Mouse (Mus musculus) kidney, adult 18-20 months (tissue): ENCODE measurements around the gene D10Wsu102e.
"Not testable (repeated sequence)": the region's sequence is repeated elsewhere in the genome, so short reads cannot be mapped to it uniquely, and the experiment has no call there.

Experiments
- DNase-seq: peaks from one replicate; pipeline ENCODE4 v3.0.0; 2021

The D10Wsu102e gene

DNA sequence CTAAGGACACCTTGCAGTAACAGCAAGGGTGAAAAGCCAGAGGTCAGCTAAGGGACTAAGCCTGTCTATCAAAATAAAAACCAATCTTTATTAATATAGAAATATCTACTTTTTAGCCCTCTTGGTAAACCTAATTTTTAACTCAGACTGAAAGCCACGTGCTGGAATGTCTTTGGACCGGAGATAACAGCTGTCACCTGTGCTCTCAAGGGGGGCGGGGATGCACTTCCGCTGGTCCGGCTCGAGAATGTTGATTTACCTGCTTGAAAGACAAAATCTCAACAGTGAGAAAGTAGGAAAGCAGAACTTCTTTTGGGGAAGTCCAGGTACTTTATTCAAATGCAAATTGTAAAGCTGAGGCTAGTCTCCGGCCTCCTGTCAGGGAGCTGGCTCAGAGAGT is 40.9 kb downstream of the D10Wsu102e start:
- DNase-seq = not testable (repeated sequence)

DNA sequence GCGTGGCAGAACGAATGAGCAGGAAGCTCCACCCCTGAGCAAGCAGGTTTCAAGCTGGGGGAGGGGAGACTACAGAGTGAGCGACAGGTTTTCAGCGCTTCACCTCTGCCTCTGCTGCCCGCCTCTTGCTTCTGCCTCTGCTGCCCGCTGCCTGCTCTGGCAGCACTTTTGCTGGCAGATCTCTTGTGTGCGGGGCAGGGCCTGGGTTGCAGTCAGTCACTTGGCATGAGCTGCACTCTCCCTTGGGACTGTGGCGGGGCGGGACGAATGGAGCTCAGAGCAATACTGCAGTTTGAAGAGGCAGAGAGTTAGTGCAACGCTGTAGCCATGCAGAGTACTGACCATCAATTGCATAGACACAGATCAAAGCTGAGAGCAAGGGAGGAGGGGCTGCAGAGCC is 45.0 kb downstream of the D10Wsu102e start:
- DNase-seq = no peak

DNA sequence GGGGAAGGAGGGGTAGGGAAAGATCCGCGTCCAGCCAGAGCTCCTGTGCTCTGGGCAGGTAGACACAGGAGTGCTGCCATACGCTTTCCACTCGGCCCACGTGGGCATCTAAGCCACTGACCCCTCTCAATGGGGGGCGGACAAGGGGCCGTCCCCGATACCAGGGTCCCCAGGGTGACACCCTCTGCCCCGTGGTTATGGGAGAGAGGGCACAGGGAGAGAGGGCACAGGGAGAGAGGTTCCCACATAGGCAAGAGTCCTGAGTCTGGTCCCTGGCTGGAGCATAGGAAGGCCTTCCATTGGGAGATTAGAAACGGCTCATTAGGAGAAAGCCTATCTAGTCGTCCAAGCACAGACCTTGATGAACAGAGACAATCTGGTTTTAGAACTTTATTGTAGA is 45.7 kb downstream of the D10Wsu102e start:
- no peak for DNase-seq

DNA sequence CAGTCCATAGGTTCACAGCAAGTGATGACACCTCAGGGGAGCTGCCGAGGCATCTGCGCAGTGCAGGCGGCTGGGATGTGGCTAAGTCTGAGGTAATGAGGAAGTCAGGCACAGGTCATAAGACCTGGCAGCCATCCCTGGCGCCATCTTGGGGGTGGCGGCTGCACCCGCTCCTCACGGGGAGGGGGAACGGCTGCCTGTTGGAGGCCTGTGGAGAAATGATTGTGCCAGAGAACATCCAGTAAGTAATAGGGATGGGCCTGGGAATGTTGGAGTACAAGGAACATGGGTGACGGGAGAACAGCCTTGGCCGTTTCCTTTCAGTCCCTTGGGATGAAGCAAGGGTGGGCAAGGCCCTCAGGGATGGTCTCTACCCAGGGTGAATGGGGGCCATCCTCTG is 47.1 kb downstream of the D10Wsu102e start:
- DNase-seq = no peak

DNA sequence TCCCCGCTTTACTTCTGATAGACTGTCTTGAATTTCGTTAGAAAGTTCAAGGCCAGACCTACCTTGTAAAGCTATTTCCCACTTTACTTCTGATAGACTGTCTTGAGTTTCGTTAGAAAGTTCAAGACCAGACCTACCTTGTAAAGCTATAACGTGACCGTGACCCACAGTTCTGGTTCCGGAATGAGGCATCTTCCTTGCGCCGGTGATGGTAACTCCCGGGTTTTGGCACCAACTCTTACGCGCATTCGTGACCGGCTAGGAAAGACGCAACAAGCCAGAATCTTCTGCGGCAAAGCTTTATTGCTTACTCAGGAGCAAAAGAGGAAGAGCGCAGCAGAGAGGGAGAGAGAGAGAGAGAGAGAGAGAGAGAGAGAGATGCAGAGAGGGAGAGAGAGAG is 58.4 kb downstream of the D10Wsu102e start:
- not testable (repeated sequence) for DNase-seq

DNA sequence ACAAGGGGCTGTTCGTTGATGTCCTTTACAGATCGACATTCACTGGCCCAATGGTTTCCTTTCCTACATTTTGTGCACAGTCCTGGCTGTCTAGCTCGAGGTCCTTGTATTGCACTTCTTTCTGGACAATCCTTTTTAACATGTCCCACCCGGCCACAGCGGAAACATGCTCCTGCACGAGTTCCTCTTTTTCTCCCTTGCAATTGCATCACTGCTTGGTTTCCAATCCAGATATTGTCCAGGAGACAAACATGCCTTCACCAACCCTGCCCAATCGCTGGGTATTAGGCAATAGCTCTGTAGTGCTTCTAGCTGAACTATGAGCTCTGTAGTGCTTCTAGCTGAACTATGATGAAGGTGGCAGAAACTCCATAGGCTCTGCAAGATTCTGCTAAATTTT is 88.6 kb downstream of the D10Wsu102e start:
- no peak for DNase-seq

DNA sequence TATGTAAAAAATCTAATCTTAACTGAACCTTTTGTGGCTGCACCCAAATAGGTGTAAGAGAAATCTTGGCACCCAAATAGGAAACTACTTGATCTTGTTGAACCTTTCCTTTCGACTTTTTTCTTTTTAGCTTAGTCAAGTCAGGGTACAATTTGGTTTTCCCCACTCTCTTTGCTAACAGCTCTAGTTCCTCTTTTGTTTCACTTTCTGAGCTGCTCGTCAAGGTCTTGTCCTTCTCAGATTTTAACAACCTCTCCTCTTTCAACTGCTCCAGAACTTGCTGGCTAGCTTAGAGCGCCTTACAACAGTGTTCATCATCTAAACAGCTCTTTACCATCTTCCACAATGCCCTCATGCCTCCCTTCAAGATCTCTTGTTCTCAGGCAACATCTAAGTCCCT is 97.5 kb downstream of the D10Wsu102e start:
- DNase-seq = no peak

DNA sequence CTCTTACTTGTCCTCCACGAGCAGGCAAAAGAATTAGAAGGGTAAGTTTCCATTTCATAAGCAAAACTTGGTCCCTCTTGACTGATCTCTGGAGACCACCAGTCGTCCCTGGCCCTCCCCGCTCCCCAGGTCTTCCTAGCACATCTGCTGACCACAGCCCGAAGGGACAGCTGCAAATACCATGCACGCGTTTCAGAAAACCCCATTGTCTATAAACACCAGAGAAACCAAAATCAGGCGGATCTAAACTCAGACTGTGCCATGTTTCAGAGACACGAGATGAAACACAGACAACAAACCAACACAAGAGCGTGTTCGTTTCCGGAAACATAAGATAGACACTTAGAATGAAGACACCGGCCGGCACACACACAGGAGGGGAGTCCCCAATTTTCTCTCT is 115.2 kb downstream of the D10Wsu102e start:
- no peak for DNase-seq

DNA sequence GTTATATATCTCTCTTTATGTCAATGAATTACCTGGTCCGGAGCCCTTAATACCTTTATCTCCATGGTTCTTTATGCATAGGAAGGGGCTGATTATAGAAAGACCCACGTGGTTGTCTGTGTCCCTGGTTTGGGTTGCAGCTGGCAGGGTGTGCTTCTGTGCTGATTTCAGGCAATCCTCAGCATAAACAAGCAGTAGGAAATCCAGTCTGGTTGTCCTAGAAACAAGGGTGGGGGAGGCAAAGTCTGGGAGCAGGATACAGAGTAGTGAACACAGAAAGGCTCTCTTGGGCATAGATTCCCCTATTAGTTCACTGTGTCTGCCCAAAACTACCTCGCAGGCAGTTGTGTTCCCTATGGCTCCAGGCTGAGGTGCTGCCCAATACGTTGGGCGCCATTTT is 117.3 kb downstream of the D10Wsu102e start:
- no peak for DNase-seq

DNA sequence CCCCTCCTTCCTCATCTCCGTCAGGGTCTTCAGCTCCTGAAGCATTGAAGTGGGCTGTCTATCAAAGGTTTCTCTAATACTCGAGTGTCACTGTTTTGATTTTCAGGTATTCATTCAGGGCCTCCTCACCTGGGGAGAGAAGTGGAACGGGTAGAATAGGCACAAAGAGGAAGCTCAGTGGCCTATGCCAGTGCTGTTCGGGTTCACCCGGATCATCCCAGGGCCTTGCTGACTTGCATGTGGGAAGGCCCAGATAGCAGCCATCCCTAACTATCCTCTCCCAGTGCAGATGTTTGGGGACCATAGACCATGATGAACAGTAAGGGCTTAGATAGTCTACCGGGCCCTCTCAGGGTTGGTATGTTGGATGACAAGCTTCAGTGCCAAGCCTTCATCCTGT is 130.5 kb downstream of the D10Wsu102e start:
- no peak for DNase-seq

DNA sequence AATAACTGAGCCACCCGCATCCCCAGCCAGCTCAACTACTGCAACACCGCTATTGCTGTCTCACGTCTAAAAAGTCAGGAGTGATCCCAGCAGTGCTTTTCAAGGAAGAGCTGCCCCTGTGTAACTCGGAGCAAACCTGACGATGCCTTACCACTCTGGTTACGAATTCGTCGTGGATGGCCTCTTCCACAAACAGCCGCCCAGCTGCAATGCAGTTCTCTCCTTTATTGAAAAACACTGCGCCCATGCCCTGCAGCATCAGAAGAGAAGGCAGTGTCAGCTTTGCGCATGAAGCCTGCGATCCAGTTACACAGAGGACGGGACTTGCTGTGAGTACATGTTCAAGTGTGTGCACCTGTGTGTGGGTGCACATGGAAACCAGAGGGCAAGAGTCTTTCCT is 137.3 kb downstream of the D10Wsu102e start:
- no peak for DNase-seq

DNA sequence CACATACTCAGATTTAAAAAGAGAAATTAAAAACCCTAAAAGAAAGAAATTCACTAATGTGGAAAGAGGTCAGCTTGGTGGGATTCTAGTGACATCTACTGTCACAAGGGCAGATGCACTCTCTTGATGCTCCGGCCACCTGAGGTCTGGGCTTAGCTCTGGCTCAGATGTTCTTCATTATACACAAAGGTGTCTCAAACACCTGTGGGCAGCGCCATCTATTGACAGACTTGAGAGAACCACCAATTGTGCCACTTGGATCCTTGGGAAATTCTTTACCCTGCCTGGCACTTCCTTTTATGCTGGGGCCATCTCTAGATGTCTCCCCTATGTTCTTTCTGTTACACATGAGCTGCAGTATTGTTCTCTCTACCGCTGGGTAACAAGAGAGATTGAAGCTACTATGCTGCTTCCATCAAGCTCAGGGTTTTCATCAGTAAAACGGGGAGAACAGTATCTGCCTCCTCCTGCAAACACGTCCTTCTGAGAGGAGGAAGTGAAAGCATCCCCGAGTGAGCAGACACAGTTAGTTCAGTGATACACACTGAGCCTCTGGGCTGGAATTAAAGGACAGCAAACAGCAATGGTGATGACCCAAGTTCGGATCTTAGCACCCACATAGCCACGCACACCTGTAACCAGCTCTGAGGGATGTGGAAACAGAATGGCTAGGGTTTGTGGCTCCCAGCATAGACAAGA is 149.1 kb downstream of the D10Wsu102e start:
- peak; percentile 37 for DNase-seq

DNA sequence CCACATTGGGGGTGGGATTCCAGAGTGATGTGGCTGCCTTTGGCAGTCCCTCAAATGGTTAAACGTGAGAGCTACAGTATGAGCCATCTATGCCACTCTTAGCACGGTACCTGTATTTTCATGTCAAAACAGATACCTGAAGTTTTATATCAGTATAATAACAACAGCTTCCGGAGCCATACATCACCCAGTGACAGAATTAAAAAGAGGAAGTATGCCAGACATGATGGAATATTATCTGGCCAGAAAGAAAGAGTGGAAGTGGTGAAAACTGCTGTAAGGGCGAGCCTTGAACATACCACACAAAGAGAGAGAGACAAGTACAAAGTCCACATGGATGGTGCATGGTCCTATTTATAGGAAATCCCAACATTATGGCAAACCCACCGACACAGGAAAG is 151.3 kb downstream of the D10Wsu102e start:
- DNase-seq = no peak

DNA sequence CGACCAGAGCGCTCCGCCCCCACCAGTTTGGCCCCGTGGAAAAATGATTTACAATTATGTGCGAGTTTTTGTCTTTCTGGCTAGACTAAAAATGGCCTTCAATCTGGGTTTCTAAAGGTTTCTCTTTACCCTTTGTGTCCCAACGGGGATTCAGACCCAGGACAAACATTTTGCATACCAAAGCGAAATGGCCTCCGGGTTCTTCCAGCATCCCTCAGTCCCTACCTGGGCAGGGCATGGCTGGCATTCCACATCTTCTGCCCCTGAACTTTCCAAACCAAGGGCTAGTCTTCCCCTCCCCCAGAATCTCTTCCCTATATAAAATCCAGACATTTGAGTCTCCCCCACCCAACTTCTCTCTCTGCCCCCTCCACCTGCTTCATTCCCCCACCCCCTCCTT is 153.7 kb downstream of the D10Wsu102e start:
- DNase-seq = no peak

DNA sequence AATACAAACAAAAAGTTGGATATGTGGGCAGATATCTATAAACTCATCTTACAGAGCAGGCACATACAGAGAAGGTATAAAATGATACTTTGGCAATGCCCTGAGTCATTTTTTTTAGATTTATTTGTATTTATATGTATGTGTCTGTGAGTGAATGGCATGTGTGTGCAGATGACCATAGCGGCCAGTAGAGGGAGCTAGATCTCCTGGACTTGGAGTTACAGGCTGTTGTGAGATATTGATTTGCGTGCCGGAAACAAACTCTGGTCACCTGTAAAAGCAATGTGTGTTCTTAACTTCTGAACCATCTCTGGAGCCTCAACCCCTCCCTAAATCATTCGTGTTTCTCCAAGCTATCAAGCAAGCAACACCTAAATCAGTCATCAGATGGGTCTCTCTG is 161.0 kb downstream of the D10Wsu102e start:
- no peak for DNase-seq

DNA sequence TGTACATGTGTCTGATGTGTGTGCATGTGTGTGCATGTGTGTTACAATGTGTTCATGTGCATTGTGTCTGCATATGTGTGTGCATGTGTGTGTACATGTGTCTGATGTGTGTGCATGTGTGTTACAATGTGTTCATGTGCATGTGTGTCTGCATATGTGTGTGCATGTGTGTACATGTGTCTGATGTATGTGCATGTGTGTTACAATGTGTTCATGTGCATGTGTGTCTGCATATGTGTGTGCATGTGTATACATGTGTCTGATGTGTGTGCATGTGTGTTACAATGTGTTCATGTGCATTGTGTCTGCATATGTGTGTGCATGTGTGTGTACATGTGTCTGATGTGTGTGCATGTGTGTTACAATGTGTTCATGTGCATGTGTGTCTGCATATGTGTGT is 164.2 kb downstream of the D10Wsu102e start:
- DNase-seq = not testable (repeated sequence)

DNA sequence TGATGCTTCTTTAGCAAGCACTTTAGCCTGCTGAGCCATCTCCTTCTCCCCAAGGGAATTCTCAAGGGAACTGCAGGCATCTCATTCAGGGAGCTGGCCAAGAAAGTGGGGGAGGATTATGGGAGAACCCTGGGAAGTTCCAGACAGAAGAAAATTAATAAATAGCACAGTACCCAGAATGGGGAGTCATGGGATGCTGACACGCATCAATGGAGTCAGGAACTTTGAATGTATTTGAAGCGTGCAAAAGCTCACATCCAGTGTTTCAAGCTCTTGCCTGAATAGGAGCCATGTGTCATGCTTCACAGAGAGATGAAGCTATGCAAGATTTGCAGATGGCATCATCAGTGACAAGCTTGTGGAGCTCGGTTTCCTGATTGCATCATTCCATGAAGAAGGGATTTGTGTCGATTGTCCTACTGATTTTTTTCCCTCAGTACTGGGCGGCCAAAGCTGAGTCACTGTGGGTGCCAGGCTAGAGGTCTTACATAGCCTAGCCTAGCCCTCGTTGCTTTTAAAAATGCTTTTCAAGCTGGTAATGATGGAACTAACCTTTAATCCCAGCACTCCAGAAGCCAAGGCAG is 170.5 kb downstream of the D10Wsu102e start:
- no peak for DNase-seq

DNA sequence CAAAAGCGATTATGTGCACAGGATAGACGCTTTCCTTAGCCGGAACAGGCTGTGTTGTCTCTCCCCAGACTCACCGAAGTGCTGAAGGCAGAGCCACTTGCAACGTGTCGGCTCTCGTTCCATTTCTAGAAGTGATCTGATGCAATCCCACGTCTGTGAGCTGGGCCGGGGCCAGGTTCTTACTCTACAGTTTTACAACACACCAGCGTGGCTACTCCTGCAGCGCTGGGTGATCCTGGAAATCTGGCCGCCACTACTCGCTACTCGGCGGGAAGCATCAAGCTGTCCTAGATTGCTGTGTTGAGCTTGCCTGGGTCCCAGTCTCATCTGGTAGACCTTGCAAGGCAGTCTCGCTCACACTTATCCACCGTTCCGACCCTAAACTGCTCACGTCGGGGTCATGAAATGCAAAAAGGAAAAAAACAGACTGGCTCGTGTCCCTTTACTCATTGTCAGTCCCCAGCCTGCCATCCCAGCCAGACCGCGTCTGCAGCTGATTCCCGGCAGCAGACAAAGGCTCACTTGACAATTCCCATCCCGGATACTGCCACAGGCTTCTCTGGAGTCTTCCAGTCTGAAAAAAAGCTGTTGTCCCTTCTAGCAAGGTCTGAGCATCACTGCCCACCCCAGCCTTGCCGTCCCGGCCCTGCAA is 173.4 kb downstream of the D10Wsu102e start:
- peak; percentile 6 for DNase-seq

DNA sequence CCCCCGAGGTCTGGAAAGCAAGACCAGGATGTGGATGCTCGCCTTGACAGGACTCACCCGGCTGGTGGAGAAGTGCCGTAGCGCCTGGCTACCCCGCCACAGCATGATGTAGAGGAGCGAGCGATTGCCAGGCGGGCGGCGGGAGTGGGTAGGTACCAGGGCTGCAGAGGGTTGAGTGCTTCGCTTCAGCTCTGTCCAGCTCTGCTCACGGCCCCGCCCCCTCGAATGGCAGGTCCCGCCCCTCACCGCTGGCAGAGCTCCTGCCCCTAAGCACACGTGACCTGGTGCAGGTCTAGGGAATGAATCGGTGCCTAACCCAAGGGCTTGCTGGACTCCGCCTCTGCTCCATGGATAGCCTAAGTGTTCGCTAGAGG is 173.9 kb downstream of the D10Wsu102e start, which contains the start of gene Aldh1l2:
Aldh1l2 (minus strand) TSS at position 231 of the 374 bp plus-strand sequence.
- peak; percentile 85 for DNase-seq

DNA sequence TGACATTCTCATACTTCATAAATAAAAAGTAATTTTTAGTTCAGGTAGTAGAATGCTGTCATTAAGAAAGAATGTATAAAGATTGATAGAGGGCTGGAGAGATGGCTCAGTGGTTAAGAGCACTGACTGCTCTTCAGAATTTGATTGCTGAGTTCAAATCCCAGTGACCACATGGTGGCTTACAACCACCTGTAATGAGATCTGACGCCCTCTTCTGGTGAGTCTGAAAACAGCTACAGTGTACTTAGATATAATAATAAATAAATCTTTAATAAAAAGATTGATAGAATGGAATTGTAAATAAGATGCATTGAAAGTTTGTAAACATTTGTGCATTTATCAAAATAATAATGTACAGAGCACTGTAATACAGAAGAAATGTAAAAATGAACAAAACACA is 176.4 kb downstream of the D10Wsu102e start:
- DNase-seq = no peak
